Mouse (Mus musculus): ENCODE measurements at regions not wholly inside any gene's neighbourhood (a gene's known extent, or its start where the extent isn't known, plus 50 kb on each side); places are given as distances from the start of the nearest gene placed in this dataset.

DNA sequence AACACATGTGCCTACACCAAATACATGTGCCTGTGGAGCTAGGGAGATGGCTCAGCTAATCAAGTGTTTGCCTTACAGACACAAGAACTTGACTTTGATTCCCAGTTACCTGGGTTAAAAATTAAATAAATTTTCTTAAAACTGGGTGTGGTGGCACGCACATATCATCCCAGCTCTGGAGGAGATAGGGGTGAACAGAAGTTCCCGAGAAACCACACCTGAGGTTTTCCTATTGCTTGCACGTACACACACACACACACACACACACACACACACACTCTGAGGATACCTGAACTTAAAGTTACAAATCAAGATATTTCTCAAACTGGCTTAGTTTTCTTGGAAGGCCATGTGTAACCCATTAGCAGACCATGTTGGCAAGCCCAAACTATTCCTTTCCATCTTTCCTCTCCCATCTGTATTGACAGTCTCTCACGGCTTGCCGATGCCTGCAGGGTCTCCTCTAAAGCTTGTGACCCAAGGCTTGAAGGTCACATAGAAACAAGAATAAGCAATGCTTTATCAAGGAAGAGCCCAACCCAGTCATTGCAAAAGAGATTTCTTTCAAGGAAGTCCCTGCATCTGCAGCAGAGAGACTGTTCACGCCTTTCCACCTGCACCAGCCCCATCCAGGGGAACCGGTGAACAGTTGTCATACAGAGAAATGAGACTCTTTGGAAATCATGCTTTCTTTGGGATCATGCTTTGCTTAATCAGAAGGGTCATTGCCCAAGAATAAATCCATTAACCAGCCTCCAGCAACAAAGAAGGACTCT is 129.9 kb downstream of the Cyp26b1 start:
- Histone ChIP-seq H3K9me3 (replicated peaks; ENCODE audit: control insufficient read depth, low read length, poor library complexity, severe bottlenecking) (no peaks in the 10 kb centered on the region), H3K4me1 (ENCODE audit: control insufficient read depth, insufficient read depth, low read length) (no peaks in the 10 kb centered on the region), H3K36me3 (ENCODE audit: control insufficient read depth, insufficient read depth, low read length) (no peaks in the 10 kb centered on the region), H3K4me2 (ENCODE audit: low read length) (no peak overlapping the region), H3K27me3 (ENCODE audit: control insufficient read depth, insufficient read depth, low read depth, low read length) (no peaks in the 10 kb centered on the region), H3K4me3 (ENCODE audit: low read depth, low read length) (no peak overlapping the region), H3K27ac (ENCODE audit: low read length) (no peak overlapping the region), H3K9ac (ENCODE audit: low read depth, low read length) (no peak overlapping the region)
- WGBS: 94% methylated on average over 7 of the region's 7 CpGs
- no peak for ATAC-seq

DNA sequence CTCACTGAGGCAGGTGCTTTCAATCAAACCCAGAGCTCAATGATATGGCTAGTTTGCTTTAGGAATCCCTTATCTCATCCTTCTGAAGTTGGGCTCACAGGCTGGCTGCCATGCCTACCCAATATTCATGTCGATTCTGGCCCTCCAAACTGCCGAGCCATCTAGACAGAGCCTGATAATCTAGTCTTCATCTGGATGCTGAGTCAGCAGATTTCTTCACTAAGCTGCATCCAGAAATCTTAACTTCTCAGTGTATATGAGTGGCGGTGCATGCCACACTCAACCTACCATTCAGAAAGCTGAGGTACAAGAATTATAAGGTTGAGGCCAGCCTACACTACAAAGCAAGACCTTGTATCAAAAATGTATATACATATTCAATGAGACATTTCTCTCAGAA is 136.9 kb downstream of the Cyp26b1 start:
- H3K9me3 ChIP-seq (replicated peaks; ENCODE audit: control insufficient read depth, low read length, poor library complexity, severe bottlenecking): no peaks in the 10 kb centered on the region
- no peaks in the 10 kb centered on the region for H3K27me3 ChIP-seq (ENCODE audit: control insufficient read depth, insufficient read depth, low read depth, low read length)
- no peak overlapping the region for H3K4me2 ChIP-seq (ENCODE audit: low read length)
- 93% methylated on average over 3 of the region's 3 CpGs for WGBS
- no peaks in the 10 kb centered on the region for H3K4me1 ChIP-seq (ENCODE audit: control insufficient read depth, insufficient read depth, low read length)
- no peaks in the 10 kb centered on the region for H3K36me3 ChIP-seq (ENCODE audit: control insufficient read depth, insufficient read depth, low read length)
- no peak for ATAC-seq
- no peak overlapping the region for H3K27ac ChIP-seq (ENCODE audit: low read length)
- H3K4me3 ChIP-seq (ENCODE audit: low read depth, low read length): no peak overlapping the region
- no peak overlapping the region for H3K9ac ChIP-seq (ENCODE audit: low read depth, low read length)

DNA sequence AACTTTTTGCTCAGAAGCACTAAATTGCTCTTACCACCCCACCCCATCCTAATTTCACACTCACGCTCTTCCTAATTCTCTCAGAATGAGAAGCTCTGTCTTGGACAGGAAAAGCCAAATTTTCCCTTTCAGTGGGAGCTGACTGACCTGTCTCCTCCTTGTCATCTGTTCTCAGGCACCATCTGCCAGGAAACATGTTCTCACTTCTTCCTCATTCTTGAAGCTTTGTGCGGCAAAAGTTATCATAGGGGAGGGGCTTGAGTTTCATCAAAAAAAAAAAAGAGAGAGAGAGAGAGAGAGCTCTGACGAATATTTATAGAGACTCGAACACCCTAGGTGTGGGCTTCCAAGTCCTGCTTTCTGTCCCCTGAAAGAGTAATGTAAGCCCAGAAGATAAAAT is 148.6 kb downstream of the Cyp26b1 start:
- Histone ChIP-seq H3K27ac (ENCODE audit: low read length) (no peak overlapping the region), H3K36me3 (ENCODE audit: control insufficient read depth, insufficient read depth, low read length) (no peaks in the 10 kb centered on the region), H3K4me1 (ENCODE audit: control insufficient read depth, insufficient read depth, low read length) (no peaks in the 10 kb centered on the region), H3K4me3 (ENCODE audit: low read depth, low read length) (no peak overlapping the region), H3K9me3 (replicated peaks; ENCODE audit: control insufficient read depth, low read length, poor library complexity, severe bottlenecking) (no peaks in the 10 kb centered on the region), H3K9ac (ENCODE audit: low read depth, low read length) (no peak overlapping the region), H3K27me3 (ENCODE audit: control insufficient read depth, insufficient read depth, low read depth, low read length) (no peaks in the 10 kb centered on the region), H3K4me2 (ENCODE audit: low read length) (no peak overlapping the region)
- no peak for ATAC-seq
- 65% methylated on average over 4 of the region's 4 CpGs for WGBS

DNA sequence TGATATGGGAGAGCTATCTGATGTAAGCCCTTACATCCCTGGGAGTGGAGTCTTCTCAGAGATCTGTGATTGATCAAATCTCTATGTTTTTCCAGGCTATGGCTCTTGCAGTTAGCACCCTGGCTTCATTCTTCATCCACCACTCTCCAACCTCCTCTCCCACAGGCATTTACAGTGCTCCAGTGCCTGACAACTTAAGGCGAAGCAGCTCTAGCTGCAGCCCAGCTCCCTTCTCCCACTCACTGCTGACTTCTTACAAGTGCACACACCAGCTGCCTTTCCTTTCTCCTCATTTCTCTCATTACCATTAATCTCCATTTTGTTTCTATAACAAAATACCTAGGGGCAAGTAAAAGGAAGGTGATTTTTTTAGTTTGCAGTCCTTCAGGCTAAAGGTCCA is 151.0 kb downstream of the Cyp26b1 start:
- H3K27ac ChIP-seq (ENCODE audit: low read length): no peak overlapping the region
- no peaks in the 10 kb centered on the region for H3K27me3 ChIP-seq (ENCODE audit: control insufficient read depth, insufficient read depth, low read depth, low read length)

DNA sequence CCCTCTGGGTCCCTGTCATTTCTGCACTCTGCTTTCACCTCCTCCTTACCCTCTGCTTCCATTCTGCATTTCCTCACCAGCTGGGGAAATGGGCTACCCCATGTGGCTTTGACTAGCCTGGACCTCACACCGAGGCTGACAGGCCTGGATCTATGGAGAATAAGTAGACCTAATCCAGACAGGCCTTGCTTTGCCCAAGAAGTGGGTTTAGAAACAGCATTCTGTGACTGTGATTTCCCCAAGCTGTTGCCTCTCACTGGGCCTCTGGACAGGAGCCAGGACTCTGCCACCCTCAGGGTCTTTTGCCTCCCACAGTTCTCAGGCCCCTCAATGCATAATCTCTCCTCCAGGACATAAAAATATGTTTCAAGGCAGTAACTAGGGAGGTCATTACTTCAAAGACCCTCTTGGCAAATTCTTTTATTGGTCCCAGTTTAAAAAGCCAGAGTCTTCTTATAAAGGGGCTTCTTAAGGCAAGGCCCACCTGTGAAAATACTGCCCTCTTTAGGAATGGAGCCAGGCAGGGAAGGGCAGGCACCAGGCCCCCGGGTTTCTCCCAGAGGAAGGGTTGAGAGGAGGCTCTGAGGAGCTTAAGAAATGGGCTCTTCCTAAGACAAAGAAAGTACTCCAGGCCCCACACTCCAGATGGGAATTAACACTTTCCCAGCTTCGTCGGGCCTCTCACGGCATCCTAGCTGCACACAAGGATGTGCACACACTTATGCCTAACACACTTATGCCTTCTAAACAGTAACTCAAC is 151.8 kb downstream of the Cyp26b1 start:
- H3K36me3 ChIP-seq (ENCODE audit: control insufficient read depth, insufficient read depth, low read length): no peaks in the 10 kb centered on the region
- no peak for ATAC-seq
- H3K4me3 ChIP-seq (ENCODE audit: low read depth, low read length): no peak overlapping the region
- H3K27me3 ChIP-seq (ENCODE audit: control insufficient read depth, insufficient read depth, low read depth, low read length): no peaks in the 10 kb centered on the region
- H3K27ac ChIP-seq (ENCODE audit: low read length): no peak overlapping the region
- WGBS: 78% methylated on average over 5 of the region's 5 CpGs
- H3K4me2 ChIP-seq (ENCODE audit: low read length): no peak overlapping the region
- H3K9ac ChIP-seq (ENCODE audit: low read depth, low read length): no peak overlapping the region
- H3K9me3 ChIP-seq (replicated peaks; ENCODE audit: control insufficient read depth, low read length, poor library complexity, severe bottlenecking): no peaks in the 10 kb centered on the region
- no peaks in the 10 kb centered on the region for H3K4me1 ChIP-seq (ENCODE audit: control insufficient read depth, insufficient read depth, low read length)

More for the DNA sequence above, 151.0 kb downstream of the Cyp26b1 start:
- H3K4me1 ChIP-seq (ENCODE audit: control insufficient read depth, insufficient read depth, low read length): no peaks in the 10 kb centered on the region
- no peak overlapping the region for H3K4me2 ChIP-seq (ENCODE audit: low read length)
- no peak for ATAC-seq
- H3K9me3 ChIP-seq (replicated peaks; ENCODE audit: control insufficient read depth, low read length, poor library complexity, severe bottlenecking): no peaks in the 10 kb centered on the region
- H3K4me3 ChIP-seq (ENCODE audit: low read depth, low read length): no peak overlapping the region
- H3K36me3 ChIP-seq (ENCODE audit: control insufficient read depth, insufficient read depth, low read length): no peaks in the 10 kb centered on the region
- WGBS: 84% methylated on average over 1 of the region's 1 CpGs
- H3K9ac ChIP-seq (ENCODE audit: low read depth, low read length): no peak overlapping the region

DNA sequence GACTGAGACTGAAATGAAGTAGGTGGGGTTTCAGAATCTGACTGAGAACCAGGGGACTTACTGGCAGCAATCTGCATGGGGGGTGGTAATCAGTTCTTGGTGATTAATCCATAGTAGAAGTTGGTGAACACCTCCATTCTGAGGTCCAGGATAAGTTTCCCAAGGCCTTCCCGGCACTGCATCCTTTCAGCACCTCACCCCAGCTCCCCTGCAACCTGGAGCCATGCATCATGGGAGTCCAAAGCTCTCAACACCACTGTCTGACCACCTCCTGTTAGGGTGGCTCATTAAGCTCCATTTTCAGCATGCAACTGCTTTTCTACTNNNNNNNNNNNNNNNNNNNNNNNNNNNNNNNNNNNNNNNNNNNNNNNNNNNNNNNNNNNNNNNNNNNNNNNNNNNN is 157.0 kb downstream of the Cyp26b1 start:
- 90% methylated on average over 1 of the region's 1 CpGs for WGBS
- no peak for ATAC-seq
- Histone ChIP-seq H3K4me1 (ENCODE audit: control insufficient read depth, insufficient read depth, low read length) (no peaks in the 10 kb centered on the region), H3K9me3 (replicated peaks; ENCODE audit: control insufficient read depth, low read length, poor library complexity, severe bottlenecking) (no peaks in the 10 kb centered on the region), H3K27me3 (ENCODE audit: control insufficient read depth, insufficient read depth, low read depth, low read length) (no peaks in the 10 kb centered on the region), H3K4me2 (ENCODE audit: low read length) (no peak overlapping the region), H3K27ac (ENCODE audit: low read length) (no peak overlapping the region), H3K9ac (ENCODE audit: low read depth, low read length) (no peak overlapping the region), H3K4me3 (ENCODE audit: low read depth, low read length) (no peak overlapping the region), H3K36me3 (ENCODE audit: control insufficient read depth, insufficient read depth, low read length) (no peaks in the 10 kb centered on the region)

DNA sequence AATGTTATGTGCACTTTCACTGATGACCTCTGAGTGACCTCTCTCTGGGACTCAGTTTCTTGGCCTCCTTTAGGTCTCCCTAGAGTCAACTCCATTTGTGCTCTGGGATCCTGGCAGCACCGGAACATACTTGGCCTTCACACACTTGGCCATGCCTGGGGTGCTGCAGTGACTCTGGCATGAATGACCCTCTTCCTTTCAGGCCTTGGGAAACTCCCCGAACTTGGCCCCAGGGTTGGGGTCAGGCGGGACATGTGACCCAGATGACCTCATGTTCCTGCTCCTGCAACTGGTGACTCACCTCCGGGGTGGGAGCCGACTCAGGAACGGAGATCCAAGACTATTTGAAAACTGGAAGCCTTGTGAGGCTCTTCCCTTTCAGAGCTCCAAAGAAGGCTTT is 159.2 kb downstream of the Cyp26b1 start:
- WGBS: 82% methylated on average over 6 of the region's 6 CpGs
- H3K27me3 ChIP-seq (ENCODE audit: control insufficient read depth, insufficient read depth, low read depth, low read length): no peaks in the 10 kb centered on the region
- H3K9me3 ChIP-seq (replicated peaks; ENCODE audit: control insufficient read depth, low read length, poor library complexity, severe bottlenecking): no peaks in the 10 kb centered on the region
- H3K4me3 ChIP-seq (ENCODE audit: low read depth, low read length): no peak overlapping the region
- no peak overlapping the region for H3K27ac ChIP-seq (ENCODE audit: low read length)
- no peaks in the 10 kb centered on the region for H3K4me1 ChIP-seq (ENCODE audit: control insufficient read depth, insufficient read depth, low read length)
- no peak for ATAC-seq
- H3K4me2 ChIP-seq (ENCODE audit: low read length): no peak overlapping the region
- H3K36me3 ChIP-seq (ENCODE audit: control insufficient read depth, insufficient read depth, low read length): no peaks in the 10 kb centered on the region
- H3K9ac ChIP-seq (ENCODE audit: low read depth, low read length): no peak overlapping the region

DNA sequence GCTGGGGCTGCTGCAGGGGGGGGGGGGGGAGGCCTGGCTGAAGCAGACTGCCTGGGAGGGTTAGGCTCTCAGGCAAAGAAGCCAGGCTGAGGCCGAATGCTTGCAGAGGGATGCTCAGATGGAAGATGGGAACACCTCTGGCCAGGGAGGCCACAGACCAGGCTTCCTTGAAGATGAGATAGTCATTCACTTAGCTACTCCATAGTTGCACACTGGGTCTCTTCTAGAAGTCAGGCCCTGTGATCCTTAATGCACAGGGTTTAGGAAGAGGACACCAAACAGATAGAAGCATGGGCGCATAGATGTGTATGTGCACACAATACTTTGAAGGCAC is 162.1 kb downstream of the Cyp26b1 start:
- H3K27ac ChIP-seq (ENCODE audit: low read length): no peak overlapping the region
- 78% methylated on average over 2 of the region's 2 CpGs for WGBS
- H3K27me3 ChIP-seq (ENCODE audit: control insufficient read depth, insufficient read depth, low read depth, low read length): no peaks in the 10 kb centered on the region
- no peak overlapping the region for H3K9ac ChIP-seq (ENCODE audit: low read depth, low read length)
- ATAC-seq: no peak
- H3K4me3 ChIP-seq (ENCODE audit: low read depth, low read length): no peak overlapping the region
- no peaks in the 10 kb centered on the region for H3K36me3 ChIP-seq (ENCODE audit: control insufficient read depth, insufficient read depth, low read length)
- H3K9me3 ChIP-seq (replicated peaks; ENCODE audit: control insufficient read depth, low read length, poor library complexity, severe bottlenecking): no peaks in the 10 kb centered on the region
- no peak overlapping the region for H3K4me2 ChIP-seq (ENCODE audit: low read length)
- H3K4me1 ChIP-seq (ENCODE audit: control insufficient read depth, insufficient read depth, low read length): no peaks in the 10 kb centered on the region

DNA sequence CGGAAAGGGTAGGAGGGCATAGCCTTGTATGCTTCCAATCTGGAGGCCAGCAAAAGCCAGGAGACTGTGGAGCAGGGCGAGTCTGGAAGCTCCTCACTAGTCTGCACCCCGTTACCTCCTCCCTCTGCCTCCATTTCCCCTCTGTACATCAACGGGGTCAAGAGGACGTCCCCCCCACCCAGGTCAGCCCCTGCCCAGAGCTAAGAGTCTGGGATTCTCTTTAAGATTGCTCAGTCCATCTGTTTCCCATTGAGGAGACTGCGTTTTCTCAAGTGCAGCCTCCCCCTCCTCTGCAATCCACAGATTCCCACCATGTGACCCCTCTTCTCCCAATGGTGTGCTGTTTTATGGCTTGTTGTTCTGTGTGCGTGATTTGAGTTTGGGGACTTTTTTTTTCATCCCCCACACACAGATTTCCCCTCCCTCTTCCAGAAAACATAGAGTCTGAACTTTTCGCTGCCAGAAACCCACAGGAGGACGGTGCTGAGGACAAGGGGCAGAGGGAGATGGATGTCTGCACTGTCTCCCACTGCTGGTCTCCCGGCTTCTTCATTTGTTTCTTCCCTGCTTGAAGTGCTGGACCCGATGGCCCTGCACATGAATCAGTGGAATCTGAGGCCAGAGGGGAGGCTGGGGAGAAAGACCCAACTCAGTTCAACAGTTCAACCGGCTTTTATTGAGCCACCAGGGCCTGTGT is 162.6 kb downstream of the Cyp26b1 start:
- Histone ChIP-seq H3K4me2 (ENCODE audit: low read length) (no peak overlapping the region), H3K27ac (ENCODE audit: low read length) (no peak overlapping the region), H3K36me3 (ENCODE audit: control insufficient read depth, insufficient read depth, low read length) (no peaks in the 10 kb centered on the region), H3K9me3 (replicated peaks; ENCODE audit: control insufficient read depth, low read length, poor library complexity, severe bottlenecking) (no peaks in the 10 kb centered on the region), H3K27me3 (ENCODE audit: control insufficient read depth, insufficient read depth, low read depth, low read length) (no peaks in the 10 kb centered on the region), H3K4me3 (ENCODE audit: low read depth, low read length) (no peak overlapping the region), H3K4me1 (ENCODE audit: control insufficient read depth, insufficient read depth, low read length) (no peaks in the 10 kb centered on the region), H3K9ac (ENCODE audit: low read depth, low read length) (no peak overlapping the region)
- 52% methylated on average over 12 of the region's 12 CpGs for WGBS
- no peak for ATAC-seq

Data from midbrain, embryonic 16.5 days (tissue).